Mouse (Mus musculus) retina, postnatal 1 day (tissue): ENCODE measurements around the gene Hmcn1.

Source experiments
- DNase-seq: peaks from one replicate; pipeline ENCODE4 v3.0.0-alpha.2; 2012

Gene Hmcn1

DNA sequence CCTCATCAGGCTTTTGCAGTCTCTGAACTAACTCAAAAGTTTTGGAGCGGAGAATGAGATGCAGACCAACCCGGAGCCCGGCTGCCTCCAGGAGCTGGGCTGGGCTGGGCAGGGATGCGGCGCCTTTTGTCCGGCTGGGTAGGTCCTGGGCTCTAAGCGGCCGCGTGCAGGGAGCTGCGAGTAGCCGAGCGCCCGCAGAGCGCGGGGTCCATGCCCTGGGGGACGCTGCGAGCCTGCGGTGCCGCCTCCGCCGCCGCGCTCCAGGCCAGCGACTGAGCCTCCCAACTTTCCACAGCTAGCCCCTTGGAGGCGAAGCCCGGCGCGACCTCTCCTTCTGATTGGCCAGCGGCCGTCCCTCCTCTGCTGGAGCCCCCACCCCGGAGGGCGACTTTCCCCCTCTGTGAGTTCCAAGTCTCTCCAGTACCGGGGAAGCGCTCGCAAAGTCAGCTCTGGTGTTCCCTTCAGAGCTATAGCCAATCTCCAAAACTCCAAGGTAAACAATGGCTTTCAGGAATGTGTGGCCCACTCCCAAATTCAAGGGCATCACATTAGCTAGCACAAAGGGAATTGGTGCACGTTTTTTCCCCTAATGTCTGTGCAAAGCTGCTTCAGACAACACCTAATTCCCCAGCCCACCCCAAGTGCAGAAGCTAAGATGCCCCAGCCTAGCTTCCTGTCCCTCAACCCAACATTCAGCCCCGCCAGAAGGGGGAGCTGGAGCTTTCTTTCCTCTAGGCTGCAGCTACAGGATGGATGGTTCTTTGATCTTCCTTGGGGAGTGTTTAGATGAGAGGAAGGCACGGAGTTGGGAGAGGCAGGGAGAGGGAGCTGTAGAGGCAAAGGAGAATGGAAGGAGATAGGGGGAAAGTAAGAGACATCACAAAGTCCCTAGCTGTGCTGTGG is at the start of gene Hmcn1:
Hmcn1 (minus strand) TSS at position 274 of the 903 bp plus-strand sequence.
- DNase-seq = peak; percentile 75

DNA sequence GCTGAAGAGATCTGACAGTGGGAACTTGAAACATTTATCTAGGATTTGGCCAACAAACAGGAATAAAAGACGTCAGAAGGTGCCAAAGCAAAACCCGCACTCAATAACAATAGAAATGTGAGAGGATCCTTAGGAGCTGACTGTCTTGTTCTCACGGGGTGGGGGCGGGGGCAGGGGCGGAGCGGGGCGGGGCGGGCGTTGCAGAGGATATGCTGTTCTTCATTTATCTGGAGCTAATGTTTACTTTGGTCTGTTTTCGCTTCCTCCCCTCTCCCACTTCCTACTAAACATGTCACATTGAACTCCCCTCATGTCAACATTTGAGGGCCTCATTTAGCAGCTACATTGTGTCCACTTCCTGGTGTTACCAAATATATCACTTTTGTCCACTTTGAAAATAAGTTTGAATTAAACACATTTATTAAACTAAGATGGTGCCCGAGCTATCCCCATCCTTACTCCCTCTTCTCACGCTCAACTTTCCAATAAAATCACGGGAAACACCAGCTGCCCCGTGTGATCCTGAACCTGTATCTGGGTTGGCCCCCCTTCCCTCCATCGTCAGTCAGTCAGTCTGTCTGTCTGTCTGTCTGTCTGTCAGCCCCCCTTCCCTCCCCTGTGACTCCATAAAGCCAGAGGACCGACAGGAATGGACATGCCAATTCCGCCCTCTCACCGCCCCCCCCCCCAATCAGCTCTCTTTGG is 47.9 kb upstream of the Hmcn1 start:
- DNase-seq = no peak

DNA sequence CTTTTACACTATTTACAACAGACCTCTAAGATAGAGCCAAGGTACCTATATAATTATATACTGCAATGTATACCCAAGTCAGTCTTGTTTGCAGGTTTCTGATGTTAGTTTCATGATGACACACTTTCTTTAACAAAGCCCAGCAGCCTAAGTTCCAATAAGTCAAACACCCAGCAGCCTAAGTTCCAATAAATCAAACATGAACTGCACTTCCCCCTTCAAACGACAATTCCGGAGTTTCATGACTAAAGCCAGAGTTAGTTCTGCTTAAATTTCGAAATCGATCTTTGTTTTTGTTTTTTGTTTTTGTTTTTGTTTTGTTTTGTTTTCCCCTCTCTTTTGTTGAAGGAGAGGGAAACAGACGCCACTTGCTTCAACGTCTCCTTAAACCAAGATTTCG is 47.1 kb upstream of the Hmcn1 start:
- no peak for DNase-seq

DNA sequence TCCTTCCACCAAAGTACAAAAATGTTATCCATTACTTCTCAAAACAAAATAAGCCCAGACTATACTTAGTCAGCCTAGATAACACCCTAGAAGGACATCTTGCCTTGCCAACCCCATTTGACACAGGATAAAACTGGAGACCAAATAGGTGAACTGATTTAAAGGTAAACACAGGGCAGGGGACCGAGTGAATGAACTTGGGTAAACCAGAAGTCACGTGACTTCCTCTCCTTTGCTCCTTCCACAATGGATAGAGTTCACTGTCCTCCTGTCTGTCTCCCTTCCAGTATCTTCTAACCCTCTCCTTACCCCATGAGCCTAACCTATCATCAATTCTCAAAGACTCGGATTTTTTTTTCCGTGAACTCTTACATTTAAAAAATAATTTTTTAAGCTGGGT is 46.0 kb upstream of the Hmcn1 start:
- DNase-seq = no peak

DNA sequence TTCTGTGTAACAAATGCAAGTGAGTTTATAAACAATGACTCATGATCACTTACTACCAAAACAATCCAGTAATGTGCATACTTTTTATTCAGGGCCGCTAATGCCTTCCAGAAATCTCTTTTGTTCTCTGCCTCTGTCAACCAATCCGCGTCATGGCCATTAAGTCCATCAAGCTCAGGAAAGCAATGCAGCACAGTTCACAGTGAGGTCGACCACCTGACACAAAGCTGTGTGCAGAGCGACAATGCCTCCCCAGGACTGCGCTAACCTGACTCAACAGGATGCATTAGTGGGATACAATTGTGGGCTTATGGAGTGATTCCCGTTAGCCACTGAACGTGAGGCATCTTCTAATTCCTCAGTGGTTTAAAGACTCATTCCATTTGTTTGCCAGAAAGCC is 45.3 kb upstream of the Hmcn1 start:
- DNase-seq = peak; percentile 40

DNA sequence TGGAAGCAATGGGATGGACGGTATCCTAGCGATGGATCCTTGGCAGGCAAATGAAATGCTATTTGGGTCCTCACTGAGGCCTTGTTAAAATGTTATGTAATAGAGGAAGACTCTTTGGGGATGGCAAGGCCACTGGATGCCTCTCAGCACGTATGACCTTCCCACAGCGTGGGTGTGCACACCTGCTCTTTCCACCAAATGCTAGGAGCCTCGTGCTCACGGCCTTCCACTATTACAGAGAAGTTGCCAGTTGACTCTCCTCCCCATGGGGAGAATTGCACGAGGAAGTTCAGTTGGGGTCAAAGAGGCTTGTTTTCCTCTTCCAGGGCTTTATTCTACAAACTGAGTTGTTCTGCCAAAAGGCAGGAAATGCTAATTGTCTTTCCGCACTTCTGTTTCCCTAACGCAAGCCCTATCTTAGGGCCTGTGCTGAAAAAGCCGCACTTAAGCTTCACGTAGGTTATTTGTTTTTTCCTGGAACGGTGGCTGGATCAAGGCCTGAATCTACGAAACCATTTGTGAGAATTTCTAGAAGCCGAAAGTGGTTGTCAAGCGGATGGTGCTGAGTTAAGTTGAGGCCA is 43.3 kb upstream of the Hmcn1 start:
- DNase-seq = no peak

DNA sequence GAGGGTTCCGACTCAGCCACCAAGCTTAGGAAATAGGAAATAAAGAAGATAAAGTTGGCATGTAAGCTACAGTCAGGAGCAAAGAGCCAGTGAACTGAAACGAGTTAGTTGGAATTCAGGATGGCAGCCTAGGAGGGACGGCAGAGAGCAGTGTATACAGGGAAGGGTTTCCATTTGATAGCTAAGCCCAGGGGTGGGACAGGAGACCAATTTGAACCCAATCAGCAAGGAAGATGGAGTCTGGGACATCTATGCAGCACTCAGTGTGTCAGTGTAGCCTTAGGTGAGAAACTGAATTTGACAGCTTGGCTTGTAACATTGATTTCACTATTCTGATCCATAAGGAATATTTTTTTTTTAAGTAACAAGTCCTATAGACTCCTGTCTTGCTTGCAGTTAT is 42.5 kb upstream of the Hmcn1 start:
- no peak for DNase-seq

DNA sequence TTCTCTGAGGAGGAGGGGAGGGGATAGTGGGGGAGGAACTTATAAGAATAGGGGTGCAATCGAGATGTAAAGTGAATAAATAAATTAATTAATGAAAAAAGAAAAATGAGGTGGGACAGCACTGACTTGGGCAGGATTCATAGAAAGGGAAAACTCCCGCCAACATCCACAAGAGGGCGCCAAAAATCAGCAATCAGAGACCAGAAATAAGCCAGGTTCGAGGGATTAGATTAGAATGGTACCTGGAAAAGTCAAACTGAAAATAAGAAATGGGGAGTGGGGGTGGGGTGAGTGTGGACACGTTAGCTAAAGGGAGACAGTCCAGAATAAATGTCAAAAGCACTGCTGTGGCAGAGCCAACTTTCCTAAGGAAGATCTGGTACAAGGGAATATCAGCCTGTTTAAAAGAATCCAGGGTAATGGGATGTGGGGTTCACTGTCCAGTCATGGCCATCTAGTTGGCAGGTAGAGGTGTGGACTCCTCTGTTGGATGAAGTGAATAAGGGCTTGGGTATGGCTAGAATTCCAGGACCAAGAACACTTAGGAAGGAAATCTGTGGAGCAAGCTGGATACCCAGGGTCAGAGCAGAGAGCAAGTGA is 41.9 kb upstream of the Hmcn1 start:
- DNase-seq = peak; percentile 67

DNA sequence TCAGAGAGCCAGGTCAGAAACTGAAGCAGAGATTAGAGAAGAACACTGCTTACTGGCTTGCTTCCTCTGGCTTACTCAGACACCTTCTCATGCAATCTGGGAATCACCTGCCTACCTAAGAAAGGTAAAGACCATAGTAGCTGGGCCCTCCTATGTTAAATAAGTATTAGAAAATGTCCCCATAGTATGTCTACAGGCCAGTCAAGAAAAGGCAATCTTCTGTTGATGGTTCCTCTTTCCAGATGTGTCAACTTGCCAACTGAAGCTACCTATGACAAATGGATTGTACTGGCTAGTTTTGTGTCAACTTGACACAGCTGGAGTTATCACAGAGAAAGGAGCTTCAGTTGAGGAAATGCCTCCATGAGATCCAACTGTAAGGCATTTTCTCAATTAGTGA is 40.1 kb upstream of the Hmcn1 start:
- no peak for DNase-seq

DNA sequence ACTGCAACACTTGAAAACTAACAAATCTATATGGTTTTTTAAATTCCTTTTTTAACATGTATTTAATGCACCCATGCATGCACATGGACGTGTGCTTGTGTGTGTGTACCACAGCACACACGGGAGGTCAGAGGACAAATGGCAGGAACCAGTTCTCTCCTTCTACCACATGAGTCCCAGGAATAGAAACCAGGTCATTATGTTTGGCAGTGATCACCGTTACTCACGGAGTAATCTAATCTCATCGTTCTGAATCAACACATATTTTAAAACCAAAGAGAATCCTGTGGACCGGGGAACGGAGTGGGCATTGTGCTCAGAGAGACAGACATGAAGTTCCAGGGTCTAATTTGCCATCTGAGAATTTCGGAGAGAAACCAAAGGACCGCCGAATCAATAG is 38.3 kb upstream of the Hmcn1 start:
- DNase-seq = no peak

DNA sequence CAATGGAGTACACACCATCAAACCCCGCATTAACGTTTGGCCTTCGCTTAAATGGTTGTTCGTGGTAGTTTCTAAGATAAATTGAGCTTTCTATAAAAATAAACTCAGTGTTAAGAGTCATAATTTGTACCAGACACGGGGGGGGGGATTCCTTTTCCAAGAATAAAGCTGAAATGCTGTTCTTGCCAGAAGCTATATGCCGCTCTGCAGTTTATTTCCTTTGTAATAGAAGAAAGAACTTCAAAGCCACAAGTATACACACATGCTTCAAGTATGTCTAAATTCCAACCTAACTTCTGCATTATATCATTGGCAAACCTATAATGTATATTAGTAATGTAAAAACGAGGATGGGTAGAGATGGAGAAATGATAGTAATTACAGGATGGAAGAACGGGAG is 37.9 kb upstream of the Hmcn1 start:
- DNase-seq = no peak

DNA sequence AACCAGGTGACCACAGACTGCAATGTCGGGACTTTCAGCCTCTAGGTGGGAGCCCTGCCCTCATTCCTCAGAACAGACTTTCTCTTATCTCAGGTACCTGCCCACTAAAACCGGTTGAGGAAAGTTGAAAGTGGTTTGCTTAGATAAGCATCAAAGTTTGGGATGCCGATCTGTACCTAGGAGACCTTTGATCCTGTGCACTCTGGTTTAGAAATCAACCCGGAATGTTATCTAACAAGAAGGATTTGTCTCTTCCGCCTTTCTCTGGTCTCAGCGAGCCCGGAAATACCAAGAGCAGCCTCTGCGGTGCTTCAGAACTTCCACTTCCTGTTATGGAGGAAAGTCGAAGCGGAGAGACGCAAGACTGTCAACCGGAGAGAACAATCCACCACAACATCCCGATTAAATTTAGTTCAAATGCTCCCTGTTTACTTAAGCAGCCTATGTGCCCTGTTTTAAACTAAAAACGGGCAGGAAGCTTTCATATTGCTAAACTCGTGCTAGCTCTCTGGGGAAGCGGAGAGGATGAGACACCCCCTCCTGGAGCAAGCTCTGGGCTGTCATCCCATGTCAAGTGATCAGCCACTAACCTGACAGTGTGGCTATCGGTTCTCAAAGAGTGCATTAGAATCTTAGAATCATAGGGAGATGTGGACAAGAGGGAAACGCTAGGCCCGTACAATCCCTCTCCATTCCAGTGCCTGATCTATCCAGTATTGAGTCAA is 32.0 kb upstream of the Hmcn1 start:
- DNase-seq = no peak

DNA sequence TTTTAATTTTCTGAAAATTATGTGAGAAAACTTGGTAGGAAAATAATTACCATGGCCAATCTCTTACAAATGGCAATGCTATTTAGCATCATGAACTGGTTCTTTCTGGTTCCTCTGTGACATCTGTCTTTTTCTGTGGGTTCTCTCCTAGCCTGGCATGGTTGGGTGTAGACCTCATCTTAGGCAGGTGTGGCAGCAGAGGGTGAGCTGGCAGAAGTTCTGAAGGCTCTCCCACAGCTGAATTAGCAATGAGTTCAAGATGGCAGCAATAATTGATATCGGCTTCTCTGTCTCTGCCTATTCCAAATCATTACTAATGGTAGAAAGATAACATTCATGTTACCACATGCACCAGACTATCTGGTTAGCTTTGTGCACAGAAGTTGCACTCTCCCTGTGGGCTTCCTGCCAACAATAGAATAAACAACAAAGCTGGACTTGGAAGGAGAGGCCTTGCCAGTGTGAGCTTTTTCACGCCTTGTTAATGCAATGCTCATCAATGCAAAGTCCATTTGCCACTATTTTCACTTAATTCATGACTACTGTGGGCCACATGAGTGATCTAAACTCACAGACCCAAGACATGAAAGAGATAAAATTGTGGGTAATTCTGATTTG is 26.1 kb upstream of the Hmcn1 start:
- no peak for DNase-seq

DNA sequence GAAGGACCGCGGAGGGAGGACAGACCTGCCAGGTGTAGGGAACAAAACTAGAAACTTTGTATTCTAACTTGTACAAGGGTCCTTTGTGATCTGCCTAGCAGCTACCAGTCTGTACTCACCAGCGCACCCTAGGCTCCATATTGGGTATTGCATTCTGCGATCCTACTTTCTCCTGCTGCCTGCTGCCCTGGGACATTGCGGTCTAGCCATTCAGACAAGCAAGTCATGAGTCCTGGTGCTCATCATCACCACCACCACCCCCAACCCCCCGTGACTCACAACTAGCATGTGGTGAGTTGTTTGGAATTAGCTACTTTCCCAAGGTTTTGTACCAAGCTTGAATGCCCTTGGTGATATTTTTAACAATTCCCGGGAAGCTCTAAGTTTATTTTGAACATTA is 17.8 kb upstream of the Hmcn1 start:
- peak; percentile 76 for DNase-seq

DNA sequence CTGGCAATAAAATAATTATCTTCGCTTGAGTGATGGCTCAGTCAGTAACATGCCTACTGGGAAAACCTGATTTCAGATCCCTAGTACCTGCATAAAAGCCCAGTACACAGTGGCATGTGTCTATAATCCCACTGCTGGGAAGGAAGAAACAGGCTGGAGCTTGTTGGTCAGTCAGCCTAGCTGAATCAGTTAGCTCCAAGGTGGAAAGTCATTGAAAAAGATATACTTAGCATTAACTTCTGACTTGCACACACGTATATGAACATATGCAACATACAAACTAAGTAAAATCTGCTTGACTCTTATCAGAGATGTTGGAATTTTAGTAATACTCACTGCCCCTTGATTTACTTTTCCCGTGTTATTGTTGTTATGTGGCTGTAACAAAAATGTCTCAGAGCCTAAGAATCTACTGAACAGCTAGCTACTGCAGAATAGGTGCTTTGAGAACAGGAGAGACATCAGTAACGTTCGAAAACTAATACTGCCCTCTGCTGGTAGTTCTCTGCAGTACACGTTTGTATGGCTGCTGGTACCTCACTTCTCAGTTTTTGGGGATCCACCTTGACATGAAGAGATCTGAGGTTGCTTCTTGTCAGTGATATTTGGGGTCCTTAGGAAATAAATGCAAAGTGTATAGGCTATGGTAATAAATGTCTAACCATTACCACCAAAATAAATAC is 16.0 kb upstream of the Hmcn1 start:
- DNase-seq = peak; percentile 72

DNA sequence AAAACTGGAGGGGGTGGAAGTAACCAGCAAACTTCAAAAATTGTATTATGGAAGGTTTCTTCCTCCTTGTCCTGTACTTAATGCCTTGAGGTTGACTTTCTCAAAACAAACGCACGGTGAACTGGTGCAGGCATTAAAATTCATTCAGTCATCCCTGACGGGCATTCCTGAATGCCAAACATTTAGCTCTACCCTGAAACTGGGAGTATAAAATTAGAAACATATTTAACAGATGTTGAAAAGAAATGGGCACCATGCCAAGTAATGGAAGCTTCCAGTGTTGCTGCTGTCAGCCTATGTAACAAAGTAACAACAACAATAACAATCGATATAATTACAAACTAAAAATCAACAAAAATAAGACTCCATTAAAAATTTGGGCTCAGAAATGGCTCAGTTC is 14.5 kb upstream of the Hmcn1 start:
- no peak for DNase-seq

DNA sequence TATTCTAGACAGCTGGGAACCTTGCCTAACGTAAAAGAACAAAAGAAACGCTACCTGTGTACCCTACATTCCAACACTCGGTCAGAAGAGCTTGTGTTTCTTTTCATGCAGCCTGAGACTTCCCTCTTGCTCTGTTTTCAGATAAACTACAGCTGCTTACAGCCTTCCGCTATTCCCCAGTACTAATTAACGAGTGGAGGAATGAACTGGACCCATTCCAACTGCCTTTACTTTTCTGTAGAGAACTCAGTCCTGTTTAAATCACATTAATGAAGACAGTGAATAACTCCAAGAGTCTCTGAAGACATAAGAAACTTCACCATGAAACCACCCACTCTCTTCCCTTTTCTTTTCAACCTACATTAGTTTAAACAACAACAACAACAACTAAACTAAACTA is 10.8 kb upstream of the Hmcn1 start:
- DNase-seq = no peak

DNA sequence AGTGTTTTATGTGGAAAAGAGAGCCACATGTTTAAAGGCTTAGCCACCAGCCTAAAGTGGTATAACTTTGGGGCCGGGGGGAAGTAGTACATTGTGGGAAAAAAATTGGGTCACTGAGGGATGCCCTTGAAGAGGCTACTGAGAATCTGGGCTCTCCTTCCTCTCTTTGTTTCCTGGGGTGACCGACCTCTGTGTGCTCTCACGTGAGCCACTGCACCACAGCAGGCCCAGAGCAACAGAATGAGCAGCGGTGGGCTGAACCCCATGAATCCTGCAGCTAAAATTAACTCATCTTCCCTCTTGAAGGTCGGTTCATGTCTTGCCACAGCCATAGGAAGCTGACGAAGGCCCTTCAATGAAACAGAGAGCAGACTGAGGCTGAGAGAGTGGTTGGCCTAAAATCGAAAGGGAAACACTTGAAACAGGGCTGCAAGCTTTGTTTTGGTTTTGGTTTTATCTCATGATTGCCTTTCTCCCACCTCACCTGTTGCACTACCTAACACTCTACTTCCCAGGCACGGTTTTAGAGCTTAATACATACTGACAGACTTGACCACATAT is 8.7 kb upstream of the Hmcn1 start:
- DNase-seq = no peak

DNA sequence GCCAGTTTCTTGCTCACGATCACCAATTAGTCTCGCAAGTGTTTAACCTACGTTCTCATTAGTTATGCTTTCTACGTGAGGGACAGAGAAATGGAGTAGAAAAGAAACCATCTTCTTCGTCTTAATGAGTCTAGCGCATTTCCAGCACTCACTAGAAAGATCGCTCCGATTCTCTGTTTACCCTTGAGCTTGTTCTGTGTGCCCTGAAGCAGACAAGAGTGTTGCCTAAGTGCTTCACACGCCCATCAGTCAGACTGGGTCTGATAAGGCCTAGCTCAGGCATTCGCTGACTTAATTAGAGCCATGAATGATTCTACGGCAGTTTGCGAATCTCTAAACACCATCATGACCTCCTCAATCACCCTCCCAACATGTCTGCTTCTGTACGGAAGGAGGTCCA is 7.5 kb upstream of the Hmcn1 start:
- no peak for DNase-seq

DNA sequence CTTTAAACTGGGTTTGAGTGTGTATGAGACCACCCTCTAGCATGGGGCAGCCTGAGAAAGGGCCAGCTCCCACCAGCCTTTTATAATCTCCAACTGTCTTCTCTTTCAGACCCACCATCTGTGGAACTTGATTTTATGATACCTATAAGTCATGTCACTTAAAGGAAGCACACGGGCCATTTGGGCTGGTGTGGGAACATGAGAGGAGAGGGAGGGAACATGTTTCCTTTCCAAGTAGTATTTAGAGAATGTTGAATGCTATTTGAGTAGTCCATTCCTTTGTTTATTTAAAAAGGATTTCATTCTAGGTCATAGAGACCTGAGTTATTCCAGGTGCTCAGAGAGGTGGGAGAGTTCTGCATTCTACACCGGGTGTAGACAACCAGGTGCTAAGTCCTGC is 1.4 kb upstream of the Hmcn1 start:
- no peak for DNase-seq

DNA sequence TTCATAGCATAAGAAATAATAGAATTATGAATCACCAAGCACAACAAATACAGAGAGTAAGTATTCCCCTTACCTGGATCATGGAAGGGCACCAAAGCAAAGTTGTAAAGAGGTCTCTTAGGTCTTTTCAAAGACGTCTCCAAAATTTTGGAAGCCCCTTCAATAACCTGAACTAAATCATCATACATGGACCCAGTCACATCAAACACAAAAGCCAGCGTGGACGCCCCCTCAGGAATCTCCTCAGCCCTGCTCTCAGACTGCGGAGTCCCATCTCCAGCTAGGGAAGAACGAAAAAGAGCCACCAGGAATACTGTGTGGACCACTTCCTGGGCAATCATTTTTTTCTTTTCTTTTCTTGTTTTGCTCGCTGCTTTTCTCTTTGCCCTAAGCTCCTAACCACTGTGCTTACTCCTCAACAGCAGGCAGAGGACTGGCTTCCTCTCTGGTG is 499 bp downstream of the Hmcn1 start:
- no peak for DNase-seq
